Mouse (Mus musculus): Measurements from ENCODE around the gene Hps1.

The Hps1 gene

DNA sequence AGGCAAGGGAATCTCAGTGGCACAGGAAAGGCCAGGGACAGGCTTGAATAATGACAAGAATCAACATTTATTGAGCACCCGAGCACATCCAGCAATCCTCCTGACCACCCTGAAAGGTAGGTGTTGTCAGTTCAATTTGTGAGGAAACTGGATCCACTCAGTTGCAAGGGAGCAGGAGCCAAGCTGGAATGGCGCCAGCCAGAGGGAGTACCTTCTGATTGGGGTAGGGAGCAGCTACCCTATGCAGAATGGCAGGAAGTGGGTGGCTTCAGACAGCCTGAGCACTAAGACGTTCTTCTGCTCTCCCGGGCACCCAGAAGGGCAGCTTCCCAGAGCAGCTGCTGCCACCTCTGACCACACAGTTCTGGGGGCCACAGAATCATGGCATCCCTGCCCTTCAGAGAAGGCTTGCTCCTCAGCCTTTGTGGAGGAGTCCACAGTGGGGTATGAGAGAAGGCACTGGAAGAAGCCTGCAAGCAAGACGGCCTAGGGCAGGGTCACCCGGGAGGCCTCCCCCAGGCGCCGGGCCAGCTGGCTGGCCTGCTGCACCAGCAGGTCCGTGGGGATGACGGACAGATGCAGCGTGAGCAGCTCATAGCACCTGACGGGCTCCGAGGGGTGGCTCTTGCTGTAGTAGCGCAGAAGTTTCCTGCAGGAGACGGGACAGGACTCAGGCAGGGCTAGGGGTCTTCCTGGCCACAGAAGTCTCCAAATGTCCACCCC is 24.5 kb downstream of the Hps1 start:
- DNase-seq (ENCODE audit: low spot score in 2 of 2), result peak in 1 of 2 experiments; percentile 53

DNA sequence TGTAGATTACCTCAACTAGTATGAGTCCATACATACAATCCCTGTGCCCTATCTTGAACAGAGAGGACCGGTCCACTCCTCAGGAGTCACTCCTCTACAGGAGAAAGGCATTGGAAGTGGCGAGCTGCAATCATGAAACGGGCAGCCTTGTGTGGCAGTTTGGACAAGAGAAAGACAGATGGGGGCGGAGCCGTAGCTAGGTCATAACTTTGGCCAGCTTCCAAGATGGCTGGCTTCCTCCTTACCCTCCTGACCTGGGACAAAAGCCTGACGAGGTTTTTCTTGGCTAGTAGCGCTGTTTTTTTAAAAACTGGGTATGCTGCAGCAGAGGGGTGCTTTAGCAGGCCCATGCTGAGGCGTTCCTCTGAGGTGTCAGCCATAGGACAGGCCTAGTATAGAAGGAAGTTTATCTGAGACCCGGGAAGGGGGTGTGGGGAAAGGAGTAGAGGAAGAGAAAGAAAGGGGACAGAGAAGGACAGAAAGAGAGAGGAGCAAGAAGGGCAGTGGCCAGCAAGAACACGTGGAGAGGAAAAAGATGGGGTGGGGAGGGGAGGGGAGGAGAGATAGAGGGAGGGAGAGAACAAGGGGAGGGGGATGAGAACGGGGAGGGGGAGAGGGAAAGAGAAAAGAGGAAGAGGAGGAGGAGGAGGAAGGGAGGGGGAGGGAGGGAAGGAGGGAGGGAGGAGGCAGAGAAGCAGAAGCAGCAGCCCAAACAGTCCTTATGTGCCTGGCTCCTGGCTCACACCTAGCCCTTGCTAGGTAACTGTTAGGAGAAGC is 26.4 kb downstream of the Hps1 start:
- DNase-seq (ENCODE audit: low spot score in 2 of 2), result peak; percentile 57 to 70

DNA sequence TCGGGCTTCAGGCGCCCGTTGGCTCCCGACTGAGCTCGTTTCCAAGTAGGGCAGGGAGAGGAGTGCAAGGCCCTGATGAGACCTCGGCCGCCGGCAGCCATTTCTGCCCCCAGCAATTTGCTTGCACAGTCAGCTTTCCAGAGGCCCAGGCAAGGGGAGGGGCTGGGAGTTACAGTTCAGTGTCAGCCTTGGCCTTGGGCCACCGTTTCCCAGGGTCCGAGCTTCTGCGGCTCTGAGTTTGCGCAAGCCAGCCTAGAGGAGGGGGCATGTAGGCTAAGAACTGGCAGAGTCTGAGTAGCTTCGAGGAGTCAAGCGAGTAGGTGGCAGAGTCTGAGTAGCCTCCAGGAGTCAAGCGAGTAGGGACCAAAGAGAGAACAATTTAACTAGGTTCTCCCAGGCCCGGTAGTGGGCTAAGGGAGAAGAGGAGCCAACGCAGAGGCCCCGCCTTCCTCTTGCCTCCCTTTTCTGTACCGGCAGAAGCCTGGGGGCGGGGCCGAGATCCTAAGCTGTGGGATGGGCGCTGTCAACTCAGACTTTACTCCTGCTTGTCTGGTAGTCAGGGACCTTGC is 27.3 kb downstream of the Hps1 start, which contains the start of gene Pyroxd2:
Gene Pyroxd2 (minus strand): TSS at position 413 of the 569 bp plus-strand sequence.
- DNase-seq (ENCODE audit: low spot score in 2 of 2), result peak; percentile 85 to 86

DNA sequence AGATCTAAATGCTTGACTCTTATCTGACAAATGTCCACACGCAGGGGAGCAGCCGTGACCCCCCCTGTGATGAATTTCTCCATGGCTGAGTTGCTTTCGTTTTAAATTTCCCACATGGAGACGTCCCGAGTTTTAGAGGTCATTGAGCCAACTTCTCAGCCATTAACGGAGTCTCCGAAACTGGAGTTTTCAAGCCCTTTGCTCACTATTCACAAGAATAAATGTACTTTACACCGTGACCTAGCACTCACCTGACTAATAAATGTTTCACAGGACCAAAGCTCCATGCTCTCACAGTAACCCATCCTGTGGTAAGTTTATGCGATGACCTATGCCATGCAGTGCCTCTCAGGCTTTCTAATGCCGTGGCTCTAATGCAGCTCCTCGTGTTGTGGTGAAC is 29.6 kb downstream of the Hps1 start:
- DNase-seq (ENCODE audit: low spot score in 2 of 2), result no peak

DNA sequence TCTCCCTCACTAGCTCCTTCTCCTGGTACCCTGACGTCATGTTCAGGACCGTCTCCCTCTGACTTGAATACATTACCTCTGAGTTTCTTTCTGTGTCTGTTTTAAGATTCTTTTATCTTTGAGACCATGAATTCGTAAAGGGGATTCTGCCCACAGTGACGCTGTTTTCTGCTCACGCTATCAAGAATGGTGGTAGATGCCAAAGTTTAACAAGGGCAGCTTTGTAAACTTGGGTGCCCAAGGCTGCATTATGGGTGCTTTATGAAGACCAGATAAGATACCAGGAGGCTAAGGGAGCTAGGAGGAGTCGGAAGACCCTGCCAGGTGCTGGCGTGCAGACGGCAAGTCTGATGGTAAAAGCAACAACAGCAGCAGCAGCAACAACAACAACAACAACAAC is 33.1 kb downstream of the Hps1 start:
- no peak for DNase-seq (ENCODE audit: low spot score in 2 of 2)

DNA sequence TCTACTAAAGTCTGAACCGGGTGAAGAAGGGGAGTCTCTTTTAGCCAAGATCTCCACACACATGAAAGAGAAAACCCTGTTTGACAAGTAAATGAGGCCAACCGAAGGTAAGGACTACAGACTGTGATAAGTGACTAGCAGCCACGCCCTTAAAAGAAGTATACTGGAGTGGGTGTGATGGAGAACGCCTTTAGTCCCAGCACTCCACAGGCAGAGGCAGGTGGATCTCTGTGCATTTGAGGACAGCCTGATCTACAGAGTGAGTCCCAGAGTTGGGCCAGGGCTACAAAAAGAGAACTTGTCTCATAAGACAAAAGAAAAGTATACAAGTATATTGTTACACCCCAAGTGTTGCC is 33.9 kb downstream of the Hps1 start:
- DNase-seq (ENCODE audit: low spot score in 2 of 2), result no peak

DNA sequence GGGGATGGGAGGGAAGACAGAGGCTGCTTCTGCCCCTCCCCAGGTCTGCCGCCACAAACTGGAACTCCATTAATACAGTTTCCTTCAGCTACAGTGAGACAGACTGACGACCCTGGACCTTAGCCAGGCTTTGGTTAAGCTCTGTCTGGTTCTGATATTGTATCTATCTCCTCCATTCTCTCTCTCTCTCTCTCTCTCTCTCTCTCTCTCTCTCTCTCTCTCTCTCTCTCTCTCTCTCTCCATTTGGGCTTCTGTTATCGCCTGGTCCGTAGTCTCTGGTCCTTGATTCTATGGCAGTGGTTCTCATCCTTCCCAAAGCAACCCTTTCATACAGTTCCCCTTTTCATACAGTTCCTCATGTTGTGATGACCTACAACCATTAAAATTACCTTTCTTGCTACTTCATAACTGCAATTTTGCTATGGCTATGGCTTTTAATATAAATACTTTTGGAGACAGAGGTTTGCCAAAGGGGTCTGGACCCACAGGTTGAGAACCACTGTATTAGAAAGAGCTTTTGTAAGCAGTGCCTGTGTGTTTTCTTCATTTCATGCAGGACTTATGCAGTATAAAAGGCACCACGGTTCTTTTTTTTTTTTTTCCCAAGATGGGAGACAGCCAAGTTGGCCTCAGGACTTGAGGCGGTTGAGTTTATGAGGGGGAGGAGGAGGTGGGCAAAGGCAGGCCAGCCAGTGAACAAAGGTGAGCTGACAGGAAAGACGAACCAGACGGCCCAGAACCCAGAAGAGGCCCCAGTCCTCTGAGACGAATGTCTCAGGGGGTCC is 34.5 kb downstream of the Hps1 start:
- no peak for DNase-seq (ENCODE audit: low spot score in 2 of 2)

DNA sequence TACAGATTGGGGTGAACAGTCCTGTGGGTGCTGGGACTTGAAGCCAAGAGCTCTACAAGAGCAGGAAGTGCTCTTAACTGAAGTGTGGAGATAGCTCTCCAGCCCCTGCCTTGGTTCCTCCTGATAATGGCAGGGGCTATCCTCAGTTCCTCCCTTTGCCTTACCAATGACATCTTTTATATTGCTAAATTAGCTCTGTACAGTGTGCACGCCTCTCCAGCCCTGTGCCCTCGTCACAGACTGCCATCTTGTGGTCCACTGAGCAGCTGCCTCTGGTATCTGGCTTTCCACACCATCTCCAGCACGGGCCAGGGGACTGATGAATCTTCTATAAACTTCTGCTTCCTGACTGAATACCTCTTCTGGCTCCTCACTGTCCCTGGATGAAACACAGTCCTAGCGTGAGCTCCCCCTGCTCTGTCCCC is 35.6 kb downstream of the Hps1 start:
- peak; percentile 78 to 84 for DNase-seq (ENCODE audit: low spot score in 2 of 2)

DNA sequence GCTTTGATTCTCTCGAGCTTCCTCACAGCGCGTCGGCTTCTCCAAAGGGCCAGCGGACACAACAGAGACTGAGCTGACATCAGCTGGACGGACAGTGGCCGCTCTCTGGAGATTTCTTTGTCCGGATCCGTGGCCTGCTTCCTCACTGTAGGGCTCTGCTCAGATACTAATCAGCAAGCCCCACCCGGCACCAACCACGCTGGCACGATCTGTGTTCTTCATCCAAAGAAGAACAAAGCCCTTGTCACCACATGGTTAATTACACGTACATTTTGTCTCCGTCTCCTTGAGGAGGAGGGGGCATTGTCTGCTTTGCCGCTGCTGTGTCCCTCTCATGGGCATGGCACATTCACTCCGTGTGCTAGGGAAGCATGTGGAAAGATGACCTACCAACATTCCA is 36.5 kb downstream of the Hps1 start:
- DNase-seq (ENCODE audit: low spot score in 2 of 2), result no peak

DNA sequence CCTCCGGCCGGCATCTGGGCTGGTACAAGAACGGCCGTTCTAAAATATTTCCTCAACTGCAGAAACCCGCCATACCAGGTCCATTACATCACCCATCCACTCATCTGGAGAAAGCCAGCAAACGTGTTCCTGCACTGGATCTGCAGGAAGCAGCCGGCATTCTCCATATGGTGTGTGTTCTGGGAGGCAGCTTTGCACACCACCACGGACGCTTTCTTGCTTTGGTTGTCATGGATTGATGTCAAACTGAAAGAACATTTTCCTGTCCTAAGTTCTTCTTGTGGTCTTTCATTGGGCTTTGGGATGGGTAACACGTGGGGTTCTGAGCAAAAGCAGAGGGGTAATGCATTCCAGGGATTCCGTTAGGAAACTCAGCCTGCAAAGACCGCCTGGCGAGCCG is 37.9 kb downstream of the Hps1 start:
- DNase-seq (ENCODE audit: low spot score in 2 of 2), result peak; percentile 57 to 72

DNA sequence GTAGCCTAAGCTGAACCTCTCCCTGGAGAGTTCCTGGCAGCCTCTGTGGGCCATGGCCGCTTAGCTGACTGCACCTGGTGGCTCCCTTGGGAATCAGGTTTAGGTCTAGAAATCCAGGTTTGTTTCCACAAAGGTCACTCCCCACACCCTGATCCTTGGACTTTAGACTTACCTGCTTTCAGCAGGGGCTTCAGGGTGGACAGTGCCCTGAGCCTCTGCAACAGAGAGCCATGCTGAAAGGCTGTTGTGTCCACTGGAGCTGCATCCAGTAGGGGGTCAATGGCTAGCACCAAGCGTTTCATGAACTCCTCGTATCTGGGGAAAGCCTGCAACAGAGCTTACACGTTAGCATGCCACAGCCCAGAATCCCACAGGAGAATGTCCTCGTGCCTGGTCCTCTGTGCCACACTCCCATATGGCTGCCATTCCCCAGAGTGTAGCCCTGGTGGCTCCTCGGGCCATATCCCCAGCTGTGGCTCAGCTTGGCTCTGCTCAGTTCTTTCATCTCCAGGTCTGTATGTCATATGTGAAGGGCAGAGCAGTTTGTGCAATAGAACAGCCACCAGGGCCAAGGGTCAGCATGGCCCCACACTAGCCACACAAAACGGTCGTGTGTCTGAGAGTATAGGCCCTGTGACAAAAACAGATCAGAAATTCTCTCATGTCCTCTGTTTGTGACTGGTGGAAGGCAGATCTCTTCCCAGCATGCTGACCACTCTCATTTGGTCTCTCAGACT is 39.4 kb downstream of the Hps1 start:
- no peak for DNase-seq (ENCODE audit: low spot score in 2 of 2)

DNA sequence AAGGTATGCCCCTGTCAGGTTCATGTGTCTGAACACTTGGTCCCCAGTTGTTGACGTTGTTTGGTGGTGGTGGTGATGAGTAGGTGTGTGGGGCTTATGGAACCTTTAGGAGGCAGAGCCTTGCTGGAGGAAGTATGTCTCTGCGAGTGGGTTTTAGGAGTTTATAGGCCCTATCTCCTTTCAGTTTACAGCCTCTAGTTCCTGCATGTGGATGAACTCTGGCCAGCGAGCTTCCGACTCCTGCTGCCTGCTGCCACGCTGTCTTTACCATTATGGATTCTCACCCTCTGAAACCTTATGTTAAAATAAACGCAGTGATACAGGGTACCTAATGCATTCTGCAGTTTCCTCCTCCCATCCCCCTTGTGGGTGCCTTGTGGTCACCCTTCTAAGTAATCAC is 40.0 kb downstream of the Hps1 start:
- DNase-seq (ENCODE audit: low spot score in 2 of 2), result no peak

DNA sequence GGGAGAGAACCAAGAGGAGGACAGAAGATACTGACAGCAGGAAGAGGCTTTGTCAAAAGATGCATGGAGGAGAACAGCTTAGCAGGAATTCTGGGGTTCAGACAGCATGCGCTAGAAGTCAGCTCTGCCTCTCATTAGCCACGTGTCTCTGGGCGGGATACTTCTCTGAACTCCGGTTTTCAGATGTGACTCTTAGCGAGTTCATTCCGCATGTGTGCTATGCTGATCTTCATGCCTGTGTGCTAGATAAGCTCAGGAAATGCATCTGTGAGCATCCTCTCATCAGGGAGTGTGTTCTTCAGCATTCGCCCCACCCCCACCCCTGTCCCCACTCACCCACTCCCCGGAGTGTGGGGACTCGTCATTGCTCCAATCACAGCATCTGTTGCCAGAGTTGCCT is 42.0 kb downstream of the Hps1 start:
- DNase-seq (ENCODE audit: low spot score in 2 of 2), result no peak

DNA sequence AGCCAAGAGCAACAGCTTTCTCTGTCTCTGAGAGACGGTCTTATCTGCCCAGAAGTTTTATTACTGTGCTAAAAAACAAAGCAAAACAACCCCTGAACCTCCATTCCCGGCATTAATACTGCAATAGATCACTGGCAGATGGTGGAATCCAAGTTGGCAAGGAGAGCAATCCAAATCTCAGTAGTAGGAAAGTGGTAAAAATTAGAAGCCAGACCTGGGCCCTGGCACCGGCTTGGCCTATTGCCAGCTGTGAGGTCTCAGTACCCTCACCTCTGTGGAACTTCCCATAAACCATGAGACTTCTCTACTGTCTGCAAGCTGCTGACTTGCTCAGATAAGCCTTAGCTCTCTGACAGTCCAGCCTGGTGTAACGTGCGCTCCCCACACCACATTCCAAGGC is 44.8 kb downstream of the Hps1 start:
- DNase-seq (ENCODE audit: low spot score in 2 of 2), result no peak

DNA sequence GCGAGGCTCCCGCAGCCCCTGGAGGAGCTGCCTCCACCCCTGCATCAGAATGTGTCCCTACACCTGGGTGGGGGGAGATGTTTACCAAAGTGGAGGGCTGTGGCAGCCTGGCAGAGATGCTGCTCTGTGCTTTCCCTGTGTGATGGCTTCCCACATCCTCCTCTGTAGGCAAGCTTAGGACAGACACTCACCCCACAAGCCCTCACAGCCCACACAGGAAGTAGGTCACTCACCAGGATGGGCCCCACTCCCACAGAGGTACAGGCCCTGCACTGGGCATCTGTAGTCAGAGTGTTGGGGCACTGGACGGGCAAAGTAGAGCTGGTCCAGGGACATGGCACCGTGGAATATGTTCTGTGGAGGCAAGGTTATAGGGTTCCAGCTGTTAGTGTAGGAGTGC is 52.4 kb downstream of the Hps1 start:
- DNase-seq (ENCODE audit: low spot score in 2 of 2), result no peak

DNA sequence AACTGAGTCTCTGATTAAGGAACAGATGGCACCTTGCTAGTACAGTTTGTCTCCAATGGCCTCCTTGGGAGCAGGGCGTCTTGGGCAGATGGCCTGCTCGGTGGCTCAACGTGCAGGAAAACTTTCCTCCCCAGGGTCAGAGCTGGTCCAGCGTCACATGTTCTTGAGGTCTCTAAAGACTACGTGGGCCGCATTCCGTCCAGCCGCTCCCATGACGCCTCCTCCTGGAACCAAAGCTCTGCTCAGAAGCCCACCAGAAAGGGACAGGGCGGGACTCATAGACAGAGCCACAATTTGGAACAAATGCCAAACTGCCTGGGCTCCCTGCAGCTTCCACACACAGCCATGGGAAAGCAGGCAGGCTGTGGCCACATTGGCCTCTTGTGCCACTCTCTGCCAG is 53.0 kb downstream of the Hps1 start:
- DNase-seq (ENCODE audit: low spot score in 2 of 2), result no peak

DNA sequence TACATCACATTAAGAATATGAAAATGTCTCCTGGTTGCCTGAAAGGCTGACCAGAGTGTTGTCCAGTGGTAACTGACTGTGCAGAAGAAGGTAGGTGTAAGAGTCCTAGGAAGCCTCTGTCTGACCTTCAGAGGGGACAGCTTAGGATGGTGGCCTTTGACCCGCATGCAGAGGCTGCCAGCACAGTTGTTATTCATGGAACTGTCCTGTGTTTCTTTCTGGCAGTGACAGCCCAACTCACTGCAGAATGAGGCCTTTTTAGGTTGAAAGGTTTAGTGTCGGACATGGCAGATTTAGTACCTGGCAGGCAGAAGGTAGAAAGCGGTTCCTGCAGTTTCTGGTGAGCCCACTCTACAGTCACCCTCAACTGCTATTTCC is 53.8 kb downstream of the Hps1 start:
- no peak for DNase-seq (ENCODE audit: low spot score in 2 of 2)

DNA sequence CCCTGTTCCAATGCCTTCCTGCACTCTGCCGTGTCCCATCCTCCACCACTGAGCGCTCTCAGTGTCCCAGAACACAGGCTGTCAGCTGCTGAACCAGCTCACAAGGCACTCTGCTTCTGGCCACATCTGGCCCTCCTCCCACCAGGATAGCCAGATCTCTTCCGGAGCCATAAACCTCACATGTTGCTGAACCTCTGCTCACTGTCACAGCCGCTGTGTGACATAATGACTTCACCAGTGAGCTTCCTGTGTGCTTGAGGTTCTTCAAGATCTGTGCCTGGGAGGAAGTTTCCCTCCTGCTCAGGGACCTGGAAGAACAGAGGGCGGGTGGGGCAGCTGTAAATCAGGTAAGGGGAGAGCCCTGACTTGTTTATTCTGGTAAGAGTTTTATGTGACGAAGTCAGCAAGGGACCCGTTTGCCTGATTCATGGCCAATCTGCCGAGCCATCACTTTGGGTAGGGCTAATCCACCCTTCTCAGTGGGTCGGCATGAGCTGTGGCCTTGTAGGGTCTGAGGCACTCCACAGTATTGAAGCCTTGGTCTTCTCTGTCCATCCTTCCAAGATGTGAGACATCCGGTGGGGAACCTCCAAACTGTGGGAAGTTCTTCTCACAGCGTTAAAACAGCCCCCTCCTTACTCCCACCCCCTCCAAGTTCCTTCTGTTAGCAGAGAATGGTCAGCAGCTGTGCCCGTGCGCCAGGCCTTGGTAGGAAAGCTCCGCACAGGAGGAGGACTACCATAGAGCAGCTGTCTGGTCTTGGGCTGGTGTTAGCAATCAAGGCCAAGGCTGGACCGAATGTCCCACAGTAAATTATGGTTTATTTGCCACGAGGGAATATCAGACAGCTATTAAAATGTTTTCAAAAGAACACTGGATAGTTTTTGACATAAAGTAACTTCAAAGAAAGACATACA is 54.5 kb downstream of the Hps1 start:
- DNase-seq (ENCODE audit: low spot score in 2 of 2), result no peak

DNA sequence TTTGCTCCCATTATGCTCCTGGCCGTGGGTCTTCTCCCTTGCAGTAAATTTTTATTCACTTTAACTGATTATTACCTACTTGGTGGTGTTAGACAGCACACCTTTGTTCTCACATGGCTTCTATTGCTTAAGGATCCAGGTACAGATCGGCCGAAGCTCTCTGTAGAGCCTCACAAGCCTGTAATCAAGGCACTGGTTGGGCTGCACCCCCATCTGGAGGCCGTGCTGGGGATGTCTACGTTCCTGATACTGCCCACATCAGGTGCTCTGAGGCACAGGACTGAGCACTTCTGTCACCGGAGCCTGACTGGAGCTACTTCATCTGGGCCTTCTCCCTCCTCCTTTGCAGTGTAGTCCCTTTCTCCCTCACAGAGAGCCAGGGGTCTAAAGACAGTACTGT is 56.5 kb downstream of the Hps1 start:
- DNase-seq (ENCODE audit: low spot score in 2 of 2), result no peak

DNA sequence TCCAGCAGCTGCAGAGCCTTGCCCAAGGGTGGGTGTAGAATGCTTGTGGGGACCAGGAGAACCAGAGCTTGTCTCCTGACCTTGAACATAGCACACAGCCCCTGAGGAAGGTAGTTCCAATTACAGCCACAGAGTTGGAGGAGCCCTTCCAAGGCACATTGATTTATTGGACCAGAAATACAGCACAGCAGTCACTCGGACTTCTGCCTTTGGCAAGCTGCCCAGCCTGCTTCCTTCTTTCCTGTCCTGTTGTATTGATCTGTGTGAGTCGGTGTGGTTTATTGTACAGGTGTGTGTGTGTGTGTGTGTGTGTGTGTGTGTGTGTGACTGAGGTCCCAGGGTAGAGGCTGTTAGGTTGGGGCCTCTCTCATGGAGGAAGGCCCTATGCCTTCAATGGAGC is 57.3 kb downstream of the Hps1 start:
- DNase-seq (ENCODE audit: low spot score in 2 of 2), result no peak

DNA sequence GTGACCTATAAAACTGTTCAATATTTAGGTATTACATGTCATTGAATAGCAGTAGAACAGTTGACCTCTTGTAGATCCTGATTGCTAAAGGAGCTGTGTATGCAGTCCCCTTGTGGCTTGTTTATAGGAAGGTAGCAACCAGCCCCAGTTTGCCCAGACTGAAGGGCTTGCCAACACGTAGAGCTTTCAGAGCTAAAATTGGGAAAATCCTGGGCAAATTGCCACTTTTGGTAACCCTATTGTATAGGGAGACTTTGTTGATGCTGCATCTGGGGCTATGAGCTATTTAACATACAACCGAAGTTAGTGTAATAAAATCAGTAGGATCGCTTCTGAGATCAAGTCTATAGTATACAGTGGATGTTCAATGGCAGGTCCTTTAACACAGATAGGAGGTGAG is 61.7 kb downstream of the Hps1 start:
- DNase-seq (ENCODE audit: low spot score in 2 of 2), result no peak

Measured in right cerebral cortex, postnatal 10 days (tissue).